Mouse (Mus musculus): Measurements from ENCODE around the gene Exoc2. TPM values are rescaled to one million over a fixed set of nuclear protein-coding genes. Genes with fewer than 3 reads are reported as not detected.

The Exoc2 gene
- polyA plus RNA-seq, 1 experiment from 2014 or later = 20.9 TPM

GRCm38 (mm10) chr13:30953580-30953979, 20.3 kb downstream of the Exoc2 start:
- H3K9ac ChIP-seq (ENCODE audit: low read length) = no peak overlapping the region
- no peak overlapping the region for H3K27ac ChIP-seq (ENCODE audit: low read length)
- H3K4me1 ChIP-seq (ENCODE audit: control insufficient read depth, insufficient read depth, low read length) = no peaks in the 10 kb centered on the region
- H3K9me3 ChIP-seq (replicated peaks; ENCODE audit: control insufficient read depth, low read length) = 0 out of 2 replicates have a peak, but pooled peaks cover 2% of the 10 kb centered on the region
- no peaks in the 10 kb centered on the region for H3K27me3 ChIP-seq (ENCODE audit: control insufficient read depth, insufficient read depth, low read length)
- H3K36me3 ChIP-seq (ENCODE audit: control insufficient read depth, insufficient read depth) = no peaks in the 10 kb centered on the region
- WGBS = 57% methylated on average over 1 of the region's 1 CpGs
- no peak for ATAC-seq (replicated peaks; ENCODE audit: extremely low read depth, insufficient read depth, low FRiP score)
- no peak overlapping the region for H3K4me3 ChIP-seq (ENCODE audit: low read length)
- H3K4me2 ChIP-seq (ENCODE audit: low read depth, low read length) = no peak overlapping the region

- H3K4me2 ChIP-seq (ENCODE audit: low read depth, low read length) = no peak overlapping the region
- H3K4me3 ChIP-seq (ENCODE audit: low read length) = no peak overlapping the region
- no peaks in the 10 kb centered on the region for H3K36me3 ChIP-seq (ENCODE audit: control insufficient read depth, insufficient read depth)
- no peak overlapping the region for H3K27ac ChIP-seq (ENCODE audit: low read length)
- no peak for ATAC-seq (replicated peaks; ENCODE audit: extremely low read depth, insufficient read depth, low FRiP score)
- WGBS = 82% methylated on average over 2 of the region's 2 CpGs
- H3K9me3 ChIP-seq (replicated peaks; ENCODE audit: control insufficient read depth, low read length) = 0 out of 2 replicates have a peak, but pooled peaks cover 2% of the 10 kb centered on the region
- H3K9ac ChIP-seq (ENCODE audit: low read length) = no peak overlapping the region
- H3K27me3 ChIP-seq (ENCODE audit: control insufficient read depth, insufficient read depth, low read length) = no peaks in the 10 kb centered on the region
- 0 out of 2 replicates have a peak, but pooled peaks cover 2% of the 10 kb centered on the region for H3K4me1 ChIP-seq (ENCODE audit: control insufficient read depth, insufficient read depth, low read length)
These were observed 21.8 kb downstream of the Exoc2 start for GRCm38 (mm10) chr13:30952044-30952443.

GRCm38 (mm10) chr13:30949181-30949580, 24.7 kb downstream of the Exoc2 start:
- Histone ChIP-seq H3K27ac (ENCODE audit: low read length) (no peak overlapping the region), H3K36me3 (ENCODE audit: control insufficient read depth, insufficient read depth) (no peaks in the 10 kb centered on the region), H3K4me2 (ENCODE audit: low read depth, low read length) (no peak overlapping the region), H3K4me1 (ENCODE audit: control insufficient read depth, insufficient read depth, low read length) (peaks cover 10% of the 10 kb centered on the region), H3K27me3 (ENCODE audit: control insufficient read depth, insufficient read depth, low read length) (no peaks in the 10 kb centered on the region), H3K4me3 (ENCODE audit: low read length) (no peak overlapping the region), H3K9me3 (replicated peaks; ENCODE audit: control insufficient read depth, low read length) (no peaks in the 10 kb centered on the region), H3K9ac (ENCODE audit: low read length) (no peak overlapping the region)
- 91% methylated on average over 9 of the region's 9 CpGs for WGBS
- ATAC-seq (replicated peaks; ENCODE audit: extremely low read depth, insufficient read depth, low FRiP score) = no peak

GRCm38 (mm10) chr13:30947540-30947939, 26.4 kb downstream of the Exoc2 start, which contains the start of gene Hus1b:
Gene Hus1b, minus strand, starts transcription at chr13:30947759.
- no peaks in the 10 kb centered on the region for H3K9me3 ChIP-seq (replicated peaks; ENCODE audit: control insufficient read depth, low read length)
- no peak for ATAC-seq (replicated peaks; ENCODE audit: extremely low read depth, insufficient read depth, low FRiP score)
- H3K9ac ChIP-seq (ENCODE audit: low read length) = no peak within 1 kb of the TSS
- H3K27ac ChIP-seq (ENCODE audit: low read length) = no peak within 1 kb of the TSS
- H3K27me3 ChIP-seq (ENCODE audit: control insufficient read depth, insufficient read depth, low read length) = no peaks in the 10 kb centered on the region
- no peak within 1 kb of the TSS for H3K4me2 ChIP-seq (ENCODE audit: low read depth, low read length)
- WGBS = 90% methylated on average over 11 of the region's 11 CpGs
- H3K4me1 ChIP-seq (ENCODE audit: control insufficient read depth, insufficient read depth, low read length) = peaks cover 10% of the 10 kb centered on the region
- no peak within 1 kb of the TSS for H3K4me3 ChIP-seq (ENCODE audit: low read length)
- no peaks in the 10 kb centered on the region for H3K36me3 ChIP-seq (ENCODE audit: control insufficient read depth, insufficient read depth)

GRCm38 (mm10) chr13:30947129-30947528, 26.8 kb downstream of the Exoc2 start:
- H3K36me3 ChIP-seq (ENCODE audit: control insufficient read depth, insufficient read depth) = no peaks in the 10 kb centered on the region
- no peak for ATAC-seq (replicated peaks; ENCODE audit: extremely low read depth, insufficient read depth, low FRiP score)
- no peaks in the 10 kb centered on the region for H3K9me3 ChIP-seq (replicated peaks; ENCODE audit: control insufficient read depth, low read length)
- H3K27me3 ChIP-seq (ENCODE audit: control insufficient read depth, insufficient read depth, low read length) = no peaks in the 10 kb centered on the region
- H3K4me3 ChIP-seq (ENCODE audit: low read length) = no peak overlapping the region
- no peak overlapping the region for H3K4me2 ChIP-seq (ENCODE audit: low read depth, low read length)
- 82% methylated on average over 15 of the region's 15 CpGs for WGBS
- H3K4me1 ChIP-seq (ENCODE audit: control insufficient read depth, insufficient read depth, low read length) = peaks cover 10% of the 10 kb centered on the region
- no peak overlapping the region for H3K27ac ChIP-seq (ENCODE audit: low read length)
- H3K9ac ChIP-seq (ENCODE audit: low read length) = no peak overlapping the region

- Histone ChIP-seq H3K4me3 (ENCODE audit: low read length) (no peak overlapping the region), H3K27me3 (ENCODE audit: control insufficient read depth, insufficient read depth, low read length) (no peaks in the 10 kb centered on the region), H3K27ac (ENCODE audit: low read length) (no peak overlapping the region), H3K4me2 (ENCODE audit: low read depth, low read length) (no peak overlapping the region), H3K9me3 (replicated peaks; ENCODE audit: control insufficient read depth, low read length) (no peaks in the 10 kb centered on the region), H3K4me1 (ENCODE audit: control insufficient read depth, insufficient read depth, low read length) (peaks cover 10% of the 10 kb centered on the region), H3K9ac (ENCODE audit: low read length) (no peak overlapping the region), H3K36me3 (ENCODE audit: control insufficient read depth, insufficient read depth) (no peaks in the 10 kb centered on the region)
- ATAC-seq (replicated peaks; ENCODE audit: extremely low read depth, insufficient read depth, low FRiP score) = no peak
These were observed 28.1 kb downstream of the Exoc2 start for GRCm38 (mm10) chr13:30945788-30946187.

GRCm38 (mm10) chr13:30932972-30933371, 40.9 kb downstream of the Exoc2 start:
- no peak overlapping the region for H3K27ac ChIP-seq (ENCODE audit: low read length)
- no peak overlapping the region for H3K9ac ChIP-seq (ENCODE audit: low read length)
- no peak for ATAC-seq (replicated peaks; ENCODE audit: extremely low read depth, insufficient read depth, low FRiP score)
- no peaks in the 10 kb centered on the region for H3K4me1 ChIP-seq (ENCODE audit: control insufficient read depth, insufficient read depth, low read length)
- no peaks in the 10 kb centered on the region for H3K27me3 ChIP-seq (ENCODE audit: control insufficient read depth, insufficient read depth, low read length)
- H3K4me3 ChIP-seq (ENCODE audit: low read length) = no peak overlapping the region
- no peaks in the 10 kb centered on the region for H3K36me3 ChIP-seq (ENCODE audit: control insufficient read depth, insufficient read depth)
- no peak overlapping the region for H3K4me2 ChIP-seq (ENCODE audit: low read depth, low read length)
- WGBS = 85% methylated on average over 6 of the region's 6 CpGs
- H3K9me3 ChIP-seq (replicated peaks; ENCODE audit: control insufficient read depth, low read length) = 0 out of 2 replicates have a peak, but pooled peaks cover 2% of the 10 kb centered on the region

- Histone ChIP-seq H3K9me3 (replicated peaks; ENCODE audit: control insufficient read depth, low read length) (0 out of 2 replicates have a peak, but pooled peaks cover 2% of the 10 kb centered on the region), H3K4me3 (ENCODE audit: low read length) (no peak overlapping the region), H3K27me3 (ENCODE audit: control insufficient read depth, insufficient read depth, low read length) (no peaks in the 10 kb centered on the region), H3K4me2 (ENCODE audit: low read depth, low read length) (no peak overlapping the region), H3K4me1 (ENCODE audit: control insufficient read depth, insufficient read depth, low read length) (no peaks in the 10 kb centered on the region), H3K36me3 (ENCODE audit: control insufficient read depth, insufficient read depth) (no peaks in the 10 kb centered on the region), H3K27ac (ENCODE audit: low read length) (no peak overlapping the region), H3K9ac (ENCODE audit: low read length) (no peak overlapping the region)
- ATAC-seq (replicated peaks; ENCODE audit: extremely low read depth, insufficient read depth, low FRiP score) = no peak
- WGBS = 72% methylated on average over 4 of the region's 4 CpGs
These were observed 42.3 kb downstream of the Exoc2 start for GRCm38 (mm10) chr13:30931613-30932012.

- no peak overlapping the region for H3K27ac ChIP-seq (ENCODE audit: low read length)
- 76% methylated on average over 2 of the region's 2 CpGs for WGBS
- no peaks in the 10 kb centered on the region for H3K4me1 ChIP-seq (ENCODE audit: control insufficient read depth, insufficient read depth, low read length)
- no peaks in the 10 kb centered on the region for H3K36me3 ChIP-seq (ENCODE audit: control insufficient read depth, insufficient read depth)
- no peak overlapping the region for H3K4me3 ChIP-seq (ENCODE audit: low read length)
- H3K27me3 ChIP-seq (ENCODE audit: control insufficient read depth, insufficient read depth, low read length) = no peaks in the 10 kb centered on the region
- no peak overlapping the region for H3K4me2 ChIP-seq (ENCODE audit: low read depth, low read length)
- no peak for ATAC-seq (replicated peaks; ENCODE audit: extremely low read depth, insufficient read depth, low FRiP score)
- no peak overlapping the region for H3K9ac ChIP-seq (ENCODE audit: low read length)
- 0 out of 2 replicates have a peak, but pooled peaks cover 2% of the 10 kb centered on the region for H3K9me3 ChIP-seq (replicated peaks; ENCODE audit: control insufficient read depth, low read length)
These were observed 44.8 kb downstream of the Exoc2 start for GRCm38 (mm10) chr13:30929119-30929518.

Measured in heart, embryonic 16.5 days (tissue).